Mouse (Mus musculus): ENCODE measurements at regions not wholly inside any gene's neighbourhood (a gene's known extent, or its start where the extent isn't known, plus 50 kb on each side); places are given as distances from the start of the nearest gene placed in this dataset.

- Histone ChIP-seq H3K36me3 (ENCODE audit: control insufficient read depth, insufficient read depth) (no peaks in the 10 kb centered on the region), H3K4me3 (no peak overlapping the region), H3ac (ENCODE audit: control insufficient read depth, insufficient read length) (no peak overlapping the region), H3K79me2 (ENCODE audit: control insufficient read depth, insufficient read depth) (no peaks in the 10 kb centered on the region), H3K27me3 (ENCODE audit: control insufficient read depth, insufficient read depth, insufficient read length) (no peaks in the 10 kb centered on the region), H3K4me2 (ENCODE audit: low read depth) (peak overlapping the region; percentile 31)
- no peak for TF ChIP-seq MYOD1 (IDR thresholded peaks at IDR 0.05; ENCODE audit: control insufficient read depth in 1 of 3, insufficient read length in 2 of 3, low read depth in 2 of 3)
- no peak for TF ChIP-seq POLR2AphosphoS2 (IDR thresholded peaks at IDR 0.05; ENCODE audit: insufficient read length, low read depth)
- TF ChIP-seq TCF12 (IDR thresholded peaks at IDR 0.05; ENCODE audit: insufficient read depth, poor library complexity, severe bottlenecking), result no peak
Observed at GRCm38 (mm10) chr5:91814956-91815355, 147.9 kb downstream of the Rchy1 start.

GRCm38 (mm10) chr5:91814417-91814762, 148.5 kb downstream of the Rchy1 start:
- Histone ChIP-seq H3K36me3 (ENCODE audit: control insufficient read depth, insufficient read depth) (no peaks in the 10 kb centered on the region), H3K79me2 (ENCODE audit: control insufficient read depth, insufficient read depth) (no peaks in the 10 kb centered on the region), H3K4me3 (no peak overlapping the region), H3ac (ENCODE audit: control insufficient read depth, insufficient read length) (no peak overlapping the region), H3K4me2 (ENCODE audit: low read depth) (peak overlapping the region; percentile 31), H3K27me3 (ENCODE audit: control insufficient read depth, insufficient read depth, insufficient read length) (no peaks in the 10 kb centered on the region)
- TF ChIP-seq USF1 (IDR thresholded peaks at IDR 0.05; ENCODE audit: low read depth) (no peak), TCF3 (IDR thresholded peaks at IDR 0.05; ENCODE audit: insufficient read length, low read depth) (no peak), MYOG (IDR thresholded peaks at IDR 0.05; ENCODE audit: control insufficient read depth in 1 of 3, insufficient read depth in 1 of 3, insufficient read length in 2 of 3, low read depth in 2 of 3) (no peak)

GRCm38 (mm10) chr5:91813547-91814416, 149.1 kb downstream of the Rchy1 start:
- TF ChIP-seq MAX (IDR thresholded peaks at IDR 0.05; ENCODE audit: low read depth) (no peak), REST (IDR thresholded peaks at IDR 0.05; ENCODE audit: insufficient read depth, insufficient read length) (no peak), POLR2A (IDR thresholded peaks at IDR 0.05; ENCODE audit: insufficient read length, low read depth) (no peak), SRF (IDR thresholded peaks at IDR 0.05; ENCODE audit: control insufficient read depth, insufficient read length, low read depth) (no peak), USF1 (IDR thresholded peaks at IDR 0.05; ENCODE audit: low read depth) (no peak), MYOG (IDR thresholded peaks at IDR 0.05; ENCODE audit: control insufficient read depth in 1 of 3, insufficient read depth in 1 of 3, insufficient read length in 2 of 3, low read depth in 2 of 3) (no peak), CEBPB (IDR thresholded peaks at IDR 0.05; ENCODE audit: insufficient read depth, poor library complexity, severe bottlenecking) (no peak), MYOD1 (IDR thresholded peaks at IDR 0.05; ENCODE audit: control insufficient read depth in 1 of 3, insufficient read length in 2 of 3, low read depth in 2 of 3) (no peak), TCF3 (IDR thresholded peaks at IDR 0.05; ENCODE audit: insufficient read length, low read depth) (no peak), E2F4 (IDR thresholded peaks at IDR 0.05; ENCODE audit: insufficient read depth) (no peak), POLR2AphosphoS2 (IDR thresholded peaks at IDR 0.05; ENCODE audit: insufficient read length, low read depth) (no peak), TCF12 (IDR thresholded peaks at IDR 0.05; ENCODE audit: insufficient read depth, poor library complexity, severe bottlenecking) (no peak)
- Histone ChIP-seq H3K36me3 (ENCODE audit: control insufficient read depth, insufficient read depth) (no peaks in the 10 kb centered on the region), H3K79me2 (ENCODE audit: control insufficient read depth, insufficient read depth) (no peaks in the 10 kb centered on the region), H3ac (ENCODE audit: control insufficient read depth, insufficient read length) (no peak overlapping the region), H3K4me3 (no peak overlapping the region), H3K4me2 (ENCODE audit: low read depth) (no peak overlapping the region), H3K27me3 (ENCODE audit: control insufficient read depth, insufficient read depth, insufficient read length) (no peaks in the 10 kb centered on the region)

GRCm38 (mm10) chr5:91807070-91808065, 155.5 kb downstream of the Rchy1 start:
- peak overlapping the region; percentile 70 for H3K4me2 ChIP-seq (ENCODE audit: low read depth)
- TF ChIP-seq MYOG (IDR thresholded peaks at IDR 0.05; ENCODE audit: control insufficient read depth in 1 of 3, insufficient read depth in 1 of 3, insufficient read length in 2 of 3, low read depth in 2 of 3), result peak in 1 of 3 experiments; percentile 22
- TF ChIP-seq POLR2AphosphoS2 (IDR thresholded peaks at IDR 0.05; ENCODE audit: insufficient read length, low read depth), result no peak
- TF ChIP-seq SRF (IDR thresholded peaks at IDR 0.05; ENCODE audit: control insufficient read depth, insufficient read length, low read depth), result no peak
- TF ChIP-seq POLR2A (IDR thresholded peaks at IDR 0.05; ENCODE audit: insufficient read length, low read depth), result no peak
- TF ChIP-seq TCF12 (IDR thresholded peaks at IDR 0.05; ENCODE audit: insufficient read depth, poor library complexity, severe bottlenecking), result peak; percentile 24
- TF ChIP-seq MYOD1 (IDR thresholded peaks at IDR 0.05; ENCODE audit: control insufficient read depth in 1 of 3, insufficient read length in 2 of 3, low read depth in 2 of 3), result peak; percentile 31 to 98 (median 97)
- peak; percentile 7 for TF ChIP-seq TCF3 (IDR thresholded peaks at IDR 0.05; ENCODE audit: insufficient read length, low read depth)
- no peak for TF ChIP-seq REST (IDR thresholded peaks at IDR 0.05; ENCODE audit: insufficient read depth, insufficient read length)
- TF ChIP-seq E2F4 (IDR thresholded peaks at IDR 0.05; ENCODE audit: insufficient read depth), result no peak
- no peak for TF ChIP-seq CEBPB (IDR thresholded peaks at IDR 0.05; ENCODE audit: insufficient read depth, poor library complexity, severe bottlenecking)
- no peak for TF ChIP-seq MAX (IDR thresholded peaks at IDR 0.05; ENCODE audit: low read depth)
- TF ChIP-seq USF1 (IDR thresholded peaks at IDR 0.05; ENCODE audit: low read depth), result no peak
- no peaks in the 10 kb centered on the region for H3K36me3 ChIP-seq (ENCODE audit: control insufficient read depth, insufficient read depth)

More at GRCm38 (mm10) chr5:91807070-91808065, 155.5 kb downstream of the Rchy1 start:
- H3K4me3 ChIP-seq, result no peak overlapping the region
- no peaks in the 10 kb centered on the region for H3K27me3 ChIP-seq (ENCODE audit: control insufficient read depth, insufficient read depth, insufficient read length)
- no peaks in the 10 kb centered on the region for H3K79me2 ChIP-seq (ENCODE audit: control insufficient read depth, insufficient read depth)
- no peak overlapping the region for H3ac ChIP-seq (ENCODE audit: control insufficient read depth, insufficient read length)
